Mouse (Mus musculus): Measurements from ENCODE around the gene Arrb1. TPM values are rescaled to one million over a fixed set of nuclear protein-coding genes. Genes with fewer than 3 reads are reported as not detected.
A peak's percentile ranks its signal among the peaks of the same experiment; 100 is the strongest.

Arrb1 gene
- polyA plus RNA-seq, 1 experiment from 2014 or later, result 97.2 TPM

- peaks cover 49% of the 10 kb centered on the region for H3K4me1 ChIP-seq (replicated peaks)
- H3K27me3 ChIP-seq, result no peaks in the 10 kb centered on the region
- H3K4me3 ChIP-seq (replicated peaks), result no peak overlapping the region
- H3K27ac ChIP-seq (replicated peaks), result peak overlapping the region; percentile 14; the same call in 1 of the 2 replicates
- H3K9me3 ChIP-seq (replicated peaks), result no peaks in the 10 kb centered on the region
- ATAC-seq (ENCODE audit: insufficient read depth), result no peak
- no peak overlapping the region for H3K4me2 ChIP-seq
- no peak overlapping the region for H3K9ac ChIP-seq
- peaks cover 68% of the 10 kb centered on the region for H3K36me3 ChIP-seq (replicated peaks)
- WGBS (ENCODE audit: insufficient replicate concordance), result 75% methylated on average over 8 of the region's 8 CpGs
Measured at GRCm38 (mm10) chr7:99603875-99604662, 68.8 kb downstream of the Arrb1 start.

DNA sequence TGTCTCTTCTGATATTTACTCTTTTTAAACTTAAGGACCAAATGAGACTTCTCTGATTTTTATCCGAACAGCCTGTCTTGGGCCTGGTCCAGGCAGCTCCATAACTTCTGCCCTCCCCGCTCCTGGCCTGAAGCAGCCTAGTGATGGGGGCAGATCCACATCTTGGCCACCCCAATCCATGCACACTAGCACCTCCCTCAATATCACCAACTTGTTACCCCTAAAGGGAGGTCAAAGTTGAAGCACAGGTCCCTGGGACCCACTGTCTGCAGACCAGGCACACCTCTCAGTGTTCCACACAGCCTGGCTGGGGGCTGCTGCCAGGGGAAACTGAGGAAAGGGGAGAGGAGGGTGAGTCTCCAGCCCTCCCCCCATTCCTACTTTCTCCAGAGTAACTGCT lies 69.8 kb downstream of the Arrb1 start:
- 0 out of 2 replicates have a peak overlapping the region, but pooled peaks have one; percentile 14 for H3K27ac ChIP-seq (replicated peaks)
- H3K36me3 ChIP-seq (replicated peaks), result peaks cover 59% of the 10 kb centered on the region
- H3K4me1 ChIP-seq (replicated peaks), result peaks cover 39% of the 10 kb centered on the region
- H3K4me2 ChIP-seq, result no peak overlapping the region
- no peaks in the 10 kb centered on the region for H3K27me3 ChIP-seq
- H3K9me3 ChIP-seq (replicated peaks), result no peaks in the 10 kb centered on the region
- no peak overlapping the region for H3K9ac ChIP-seq
- H3K4me3 ChIP-seq (replicated peaks), result no peak overlapping the region
- ATAC-seq (ENCODE audit: insufficient read depth), result peak; percentile 10; the same call in 1 of the 2 replicates
- 63% methylated on average over 2 of the region's 2 CpGs for WGBS (ENCODE audit: insufficient replicate concordance)

GRCm38 (mm10) chr7:99606303-99606702 lies 71.0 kb downstream of the Arrb1 start:
- no peaks in the 10 kb centered on the region for H3K9me3 ChIP-seq (replicated peaks)
- H3K4me2 ChIP-seq, result no peak overlapping the region
- H3K36me3 ChIP-seq (replicated peaks), result peaks cover 46% of the 10 kb centered on the region
- H3K27ac ChIP-seq (replicated peaks), result no peak overlapping the region
- H3K4me1 ChIP-seq (replicated peaks), result peaks cover 32% of the 10 kb centered on the region
- H3K27me3 ChIP-seq, result no peaks in the 10 kb centered on the region
- H3K9ac ChIP-seq, result no peak overlapping the region
- WGBS (ENCODE audit: insufficient replicate concordance), result 80% methylated on average over 11 of the region's 11 CpGs
- ATAC-seq (ENCODE audit: insufficient read depth), result peak; percentile 12; the same call in 1 of the 2 replicates
- no peak overlapping the region for H3K4me3 ChIP-seq (replicated peaks)

GRCm38 (mm10) chr7:99606766-99607165 lies 71.5 kb downstream of the Arrb1 start:
- Histone ChIP-seq H3K4me3 (replicated peaks) (no peak overlapping the region), H3K4me2 (no peak overlapping the region), H3K36me3 (replicated peaks) (peaks cover 41% of the 10 kb centered on the region), H3K27ac (replicated peaks) (no peak overlapping the region), H3K27me3 (no peaks in the 10 kb centered on the region), H3K4me1 (replicated peaks) (peaks cover 31% of the 10 kb centered on the region), H3K9ac (no peak overlapping the region), H3K9me3 (replicated peaks) (no peaks in the 10 kb centered on the region)
- WGBS (ENCODE audit: insufficient replicate concordance), result 87% methylated on average over 3 of the region's 3 CpGs
- no peak for ATAC-seq (ENCODE audit: insufficient read depth)

DNA sequence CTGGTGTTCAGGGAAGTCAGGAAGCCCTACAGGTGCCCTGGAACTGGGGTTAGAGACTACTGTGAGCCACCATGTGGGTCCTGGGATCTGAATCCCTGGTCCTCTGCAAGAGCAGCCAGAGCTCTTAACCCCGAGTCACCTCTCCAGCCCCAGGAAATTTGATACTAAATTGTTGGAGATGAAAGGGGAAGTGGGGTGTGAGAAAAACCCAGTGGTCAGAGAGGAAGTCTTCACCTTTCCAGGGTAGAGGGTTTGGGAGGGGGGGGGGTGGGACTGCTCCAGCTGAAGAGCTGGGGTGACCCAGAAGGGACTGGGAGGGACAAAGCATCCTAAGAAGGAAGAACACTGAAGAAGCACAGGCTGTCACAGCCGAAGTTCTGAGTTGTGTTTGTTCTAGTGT lies 72.4 kb downstream of the Arrb1 start:
- Histone ChIP-seq H3K9ac (no peak overlapping the region), H3K27ac (replicated peaks) (no peak overlapping the region), H3K4me3 (replicated peaks) (no peak overlapping the region), H3K36me3 (replicated peaks) (peaks cover 33% of the 10 kb centered on the region), H3K27me3 (no peaks in the 10 kb centered on the region), H3K4me2 (no peak overlapping the region), H3K9me3 (replicated peaks) (no peaks in the 10 kb centered on the region), H3K4me1 (replicated peaks) (peaks cover 22% of the 10 kb centered on the region)
- ATAC-seq (ENCODE audit: insufficient read depth), result no peak
- WGBS (ENCODE audit: insufficient replicate concordance), result 48% methylated on average over 2 of the region's 2 CpGs

GRCm38 (mm10) chr7:99618264-99618663 lies 83.0 kb downstream of the Arrb1 start:
- no peak overlapping the region for H3K27ac ChIP-seq (replicated peaks)
- H3K27me3 ChIP-seq, result peaks cover 69% of the 10 kb centered on the region
- no peaks in the 10 kb centered on the region for H3K4me1 ChIP-seq (replicated peaks)
- H3K4me3 ChIP-seq (replicated peaks), result no peak overlapping the region
- no peaks in the 10 kb centered on the region for H3K9me3 ChIP-seq (replicated peaks)
- no peak overlapping the region for H3K4me2 ChIP-seq
- no peaks in the 10 kb centered on the region for H3K36me3 ChIP-seq (replicated peaks)
- no peak for ATAC-seq (ENCODE audit: insufficient read depth)
- WGBS (ENCODE audit: insufficient replicate concordance), result 62% methylated on average over 2 of the region's 2 CpGs
- no peak overlapping the region for H3K9ac ChIP-seq

DNA sequence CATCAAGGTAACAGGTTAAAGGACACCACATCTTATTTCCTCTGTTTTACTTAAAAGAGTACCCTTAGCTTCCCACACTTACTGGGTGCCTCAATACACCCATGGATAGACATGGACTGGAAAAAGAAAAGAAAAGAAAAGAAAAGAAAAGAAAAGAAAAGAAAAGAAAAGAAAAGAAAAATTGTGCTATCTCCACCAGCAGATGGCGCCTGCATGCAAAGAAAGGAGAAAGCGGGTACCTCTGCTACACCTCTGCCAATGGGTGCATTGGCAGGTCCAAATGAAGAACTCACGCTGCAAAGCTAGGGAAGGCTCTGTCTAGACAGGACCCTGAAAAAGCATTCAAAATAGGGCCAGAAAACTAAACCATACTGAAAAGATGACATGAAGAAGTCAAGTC lies 83.6 kb downstream of the Arrb1 start:
- H3K4me3 ChIP-seq (replicated peaks), result no peak overlapping the region
- no peaks in the 10 kb centered on the region for H3K36me3 ChIP-seq (replicated peaks)

GRCm38 (mm10) chr7:99625722-99626375 lies 90.6 kb downstream of the Arrb1 start:
- WGBS (ENCODE audit: insufficient replicate concordance), result 1% methylated on average over 81 of the region's 81 CpGs
- H3K27me3 ChIP-seq, result peaks cover 100% of the 10 kb centered on the region
- H3K36me3 ChIP-seq (replicated peaks), result no peaks in the 10 kb centered on the region
- H3K27ac ChIP-seq (replicated peaks), result no peak overlapping the region
- peak; percentile 68 for ATAC-seq (ENCODE audit: insufficient read depth)
- no peak overlapping the region for H3K9ac ChIP-seq
- H3K9me3 ChIP-seq (replicated peaks), result no peaks in the 10 kb centered on the region
- H3K4me1 ChIP-seq (replicated peaks), result peaks cover 18% of the 10 kb centered on the region
- peak overlapping the region; percentile 44 for H3K4me3 ChIP-seq (replicated peaks)
- H3K4me2 ChIP-seq, result peak overlapping the region; percentile 65

More for the DNA sequence above, 83.6 kb downstream of the Arrb1 start:
- 5% methylated on average over 3 of the region's 3 CpGs for WGBS (ENCODE audit: insufficient replicate concordance)
- H3K27ac ChIP-seq (replicated peaks), result no peak overlapping the region
- no peaks in the 10 kb centered on the region for H3K4me1 ChIP-seq (replicated peaks)
- peaks cover 75% of the 10 kb centered on the region for H3K27me3 ChIP-seq
- no peak for ATAC-seq (ENCODE audit: insufficient read depth)
- H3K9me3 ChIP-seq (replicated peaks), result no peaks in the 10 kb centered on the region
- H3K4me2 ChIP-seq, result no peak overlapping the region
- H3K9ac ChIP-seq, result no peak overlapping the region

DNA sequence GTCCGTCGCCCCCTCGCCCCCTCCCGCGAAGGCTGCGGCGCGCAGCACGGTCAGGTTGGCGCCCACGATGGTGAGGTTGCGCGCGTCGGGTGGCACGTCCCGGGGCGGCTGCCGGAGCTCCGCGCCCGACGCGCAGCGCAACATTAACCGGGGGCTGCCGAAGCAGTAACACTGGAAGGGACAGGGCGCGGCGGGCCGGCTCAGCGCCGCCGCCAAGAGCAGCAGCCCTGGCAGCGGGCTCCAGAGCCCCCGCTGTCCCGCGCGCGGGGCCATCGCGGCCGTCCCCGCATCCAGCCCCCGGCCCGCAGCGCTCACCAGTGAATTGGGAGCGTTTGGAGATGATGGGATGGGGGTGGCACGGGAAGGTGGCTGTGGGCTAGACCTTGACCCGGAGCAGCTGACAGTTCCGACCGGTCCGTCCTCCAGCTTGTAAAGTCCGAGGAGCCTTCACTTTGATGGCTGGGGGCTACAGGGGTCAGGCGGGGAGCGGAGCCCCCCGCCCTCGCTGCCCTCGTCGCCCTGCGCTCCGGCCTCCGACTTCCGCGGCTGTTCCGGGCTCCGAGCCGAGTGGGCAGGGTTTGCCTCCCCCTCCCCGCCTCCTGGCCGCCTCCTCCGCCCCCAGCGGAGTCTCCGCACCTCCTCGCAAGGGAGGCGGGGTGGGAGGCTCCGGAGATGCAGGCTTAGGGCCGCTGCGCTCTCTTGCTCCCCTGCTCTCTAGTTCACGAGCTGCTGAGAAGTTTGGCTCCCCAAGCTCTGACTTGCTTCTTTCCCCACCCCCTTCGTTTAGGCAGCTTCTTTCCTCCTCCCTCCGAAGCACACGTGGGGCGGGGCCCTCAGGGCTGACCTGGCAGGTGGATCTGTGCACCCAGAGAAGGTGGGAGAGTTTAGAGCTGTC lies 91.4 kb downstream of the Arrb1 start, which contains the start of gene Tpbgl:
Gene Tpbgl, minus strand, starts transcription at position 728 of the 895 bp plus-strand sequence.
- H3K27me3 ChIP-seq, result peaks cover 99% of the 10 kb centered on the region
- ATAC-seq (ENCODE audit: insufficient read depth), result no peak
- H3K9me3 ChIP-seq (replicated peaks), result no peaks in the 10 kb centered on the region
- H3K4me3 ChIP-seq (replicated peaks), result peak within 1 kb of the TSS; percentile 44
- WGBS (ENCODE audit: insufficient replicate concordance), result under 1% methylated on average over 82 of the region's 83 CpGs
- H3K36me3 ChIP-seq (replicated peaks), result no peaks in the 10 kb centered on the region
- no peak within 1 kb of the TSS for H3K9ac ChIP-seq
- peaks cover 18% of the 10 kb centered on the region for H3K4me1 ChIP-seq (replicated peaks)
- H3K27ac ChIP-seq (replicated peaks), result no peak within 1 kb of the TSS
- H3K4me2 ChIP-seq, result peak within 1 kb of the TSS; percentile 65

GRCm38 (mm10) chr7:99627366-99627765 lies 92.1 kb downstream of the Arrb1 start:
- no peak for ATAC-seq (ENCODE audit: insufficient read depth)
- Histone ChIP-seq H3K4me3 (replicated peaks) (no peak overlapping the region), H3K9ac (no peak overlapping the region), H3K9me3 (replicated peaks) (no peaks in the 10 kb centered on the region), H3K27me3 (peaks cover 98% of the 10 kb centered on the region), H3K36me3 (replicated peaks) (no peaks in the 10 kb centered on the region), H3K4me1 (replicated peaks) (peaks cover 18% of the 10 kb centered on the region), H3K4me2 (no peak overlapping the region), H3K27ac (replicated peaks) (no peak overlapping the region)
- WGBS (ENCODE audit: insufficient replicate concordance), result 5% methylated on average over 7 of the region's 7 CpGs

GRCm38 (mm10) chr7:99632286-99632685 lies 97.0 kb downstream of the Arrb1 start:
- no peak overlapping the region for H3K4me2 ChIP-seq
- no peak for ATAC-seq (ENCODE audit: insufficient read depth)
- H3K27me3 ChIP-seq, result peaks cover 86% of the 10 kb centered on the region
- H3K36me3 ChIP-seq (replicated peaks), result no peaks in the 10 kb centered on the region
- no peak overlapping the region for H3K27ac ChIP-seq (replicated peaks)
- H3K4me3 ChIP-seq (replicated peaks), result no peak overlapping the region
- H3K4me1 ChIP-seq (replicated peaks), result no peaks in the 10 kb centered on the region
- 17% methylated on average over 6 of the region's 6 CpGs for WGBS (ENCODE audit: insufficient replicate concordance)
- H3K9me3 ChIP-seq (replicated peaks), result no peaks in the 10 kb centered on the region
- H3K9ac ChIP-seq, result no peak overlapping the region
